Mouse (Mus musculus): ENCODE results near the gene Atr. TPM values are rescaled to one million over a fixed set of nuclear protein-coding genes. Genes with fewer than 3 reads are reported as not detected.

The Atr gene
- polyA plus RNA-seq, 1 experiment from 2014 or later, result 22.4 TPM

GRCm38 (mm10) chr9:95845711-95846110 lies 11.7 kb upstream of the Atr start:
- no peak overlapping the region for H3K27ac ChIP-seq
- no peak for DNase-seq (ENCODE audit: extremely low spot score, low spot score)
- H3K4me1 ChIP-seq, result peaks cover 24% of the 10 kb centered on the region
- H3K27me3 ChIP-seq (ENCODE audit: poor library complexity, severe bottlenecking), result peaks cover 39% of the 10 kb centered on the region
- peak overlapping the region; percentile 74 for H3K4me3 ChIP-seq
- WGBS, result 64% methylated on average over 4 of the region's 4 CpGs
- H3K9me3 ChIP-seq, result no peaks in the 10 kb centered on the region
- no peaks in the 10 kb centered on the region for H3K36me3 ChIP-seq (replicated peaks)

DNA sequence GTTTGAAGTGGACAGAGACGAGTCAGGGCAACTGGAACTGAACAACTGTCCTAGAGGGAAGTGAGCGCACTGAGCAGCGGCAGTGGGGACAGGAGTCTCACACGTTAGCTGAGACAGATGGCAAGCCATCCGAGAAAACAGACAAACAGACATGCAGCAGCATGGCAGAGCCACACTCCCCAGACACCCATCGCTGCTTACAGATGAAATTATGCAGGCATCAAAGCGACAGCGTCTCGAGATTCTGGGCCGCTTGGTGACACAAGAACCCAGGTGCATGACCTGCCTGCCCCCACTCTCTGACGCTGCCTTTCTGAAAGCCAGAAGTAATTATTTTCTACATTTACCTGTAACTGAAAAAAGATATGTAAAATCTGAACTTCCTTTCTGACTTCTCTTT lies 5.7 kb upstream of the Atr start:
- Histone ChIP-seq H3K4me3 (no peak overlapping the region), H3K36me3 (replicated peaks) (no peaks in the 10 kb centered on the region), H3K4me1 (no peaks in the 10 kb centered on the region), H3K27ac (no peak overlapping the region), H3K9me3 (no peaks in the 10 kb centered on the region), H3K27me3 (ENCODE audit: poor library complexity, severe bottlenecking) (0 out of 2 replicates have a peak, but pooled peaks cover 1% of the 10 kb centered on the region)
- DNase-seq (ENCODE audit: extremely low spot score, low spot score), result no peak
- WGBS, result 88% methylated on average over 11 of the region's 11 CpGs

DNA sequence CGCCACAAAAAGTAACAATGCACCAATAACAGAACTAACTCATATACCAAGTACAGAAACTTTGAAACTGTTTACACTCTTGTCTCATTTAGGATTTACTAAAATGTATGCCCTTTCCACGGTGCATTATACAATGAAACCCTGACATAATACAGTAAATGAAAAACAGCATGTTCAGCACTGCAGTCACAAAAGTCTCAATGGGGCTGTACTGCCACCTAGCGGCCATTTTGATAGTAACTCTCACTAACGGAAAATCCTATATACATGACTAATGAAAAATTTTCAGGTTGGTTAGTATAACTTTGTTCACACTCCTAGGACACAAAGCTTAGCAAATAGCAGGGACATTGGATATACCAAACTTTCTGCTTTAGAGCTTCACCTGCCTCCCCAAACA lies 4.5 kb upstream of the Atr start:
- Histone ChIP-seq H3K9me3 (no peaks in the 10 kb centered on the region), H3K36me3 (replicated peaks) (no peaks in the 10 kb centered on the region), H3K4me1 (peaks cover 4% of the 10 kb centered on the region), H3K27ac (no peak overlapping the region), H3K27me3 (ENCODE audit: poor library complexity, severe bottlenecking) (no peaks in the 10 kb centered on the region), H3K4me3 (no peak overlapping the region)
- 28% methylated on average over 4 of the region's 4 CpGs for WGBS
- peak; percentile 75 for DNase-seq (ENCODE audit: extremely low spot score, low spot score)

- WGBS, result 81% methylated on average over 2 of the region's 2 CpGs
- no peak for DNase-seq (ENCODE audit: extremely low spot score, low spot score)
- no peaks in the 10 kb centered on the region for H3K36me3 ChIP-seq (replicated peaks)
- H3K27ac ChIP-seq, result no peak overlapping the region
- no peaks in the 10 kb centered on the region for H3K9me3 ChIP-seq
- H3K4me3 ChIP-seq, result no peak overlapping the region
- H3K27me3 ChIP-seq (ENCODE audit: poor library complexity, severe bottlenecking), result no peaks in the 10 kb centered on the region
- peaks cover 11% of the 10 kb centered on the region for H3K4me1 ChIP-seq
Measured at GRCm38 (mm10) chr9:95854891-95855290, 2.5 kb upstream of the Atr start.

DNA sequence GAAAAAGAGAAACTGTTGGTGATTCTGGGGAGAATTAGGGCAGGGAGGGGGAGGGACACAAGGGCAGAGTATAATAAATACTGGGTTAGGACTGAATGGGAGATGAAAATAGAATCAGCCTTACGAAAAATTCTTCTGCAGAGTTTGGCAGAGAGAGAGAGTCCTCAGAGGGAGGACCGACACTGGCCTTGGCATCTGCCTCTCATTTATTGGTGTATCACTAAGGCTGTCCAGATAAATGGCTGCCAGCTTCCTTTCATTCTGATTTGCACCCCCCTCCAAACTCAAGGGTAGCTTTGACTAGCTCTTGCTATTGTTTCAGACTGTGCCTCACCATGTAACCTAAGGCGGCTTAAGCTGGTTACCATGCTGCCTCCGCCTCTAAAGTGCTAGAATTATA lies 1.4 kb upstream of the Atr start:
- H3K36me3 ChIP-seq (replicated peaks), result no peaks in the 10 kb centered on the region
- no peaks in the 10 kb centered on the region for H3K27me3 ChIP-seq (ENCODE audit: poor library complexity, severe bottlenecking)
- DNase-seq (ENCODE audit: extremely low spot score, low spot score), result no peak
- 91% methylated on average over 4 of the region's 4 CpGs for WGBS
- no peak overlapping the region for H3K27ac ChIP-seq
- peaks cover 11% of the 10 kb centered on the region for H3K4me1 ChIP-seq
- H3K9me3 ChIP-seq, result no peaks in the 10 kb centered on the region
- H3K4me3 ChIP-seq, result no peak overlapping the region

GRCm38 (mm10) chr9:95858027-95858570 lies 702 bp downstream of the Atr start:
- WGBS, result under 1% methylated on average over 31 of the region's 31 CpGs
- peaks cover 15% of the 10 kb centered on the region for H3K36me3 ChIP-seq (replicated peaks)

DNA sequence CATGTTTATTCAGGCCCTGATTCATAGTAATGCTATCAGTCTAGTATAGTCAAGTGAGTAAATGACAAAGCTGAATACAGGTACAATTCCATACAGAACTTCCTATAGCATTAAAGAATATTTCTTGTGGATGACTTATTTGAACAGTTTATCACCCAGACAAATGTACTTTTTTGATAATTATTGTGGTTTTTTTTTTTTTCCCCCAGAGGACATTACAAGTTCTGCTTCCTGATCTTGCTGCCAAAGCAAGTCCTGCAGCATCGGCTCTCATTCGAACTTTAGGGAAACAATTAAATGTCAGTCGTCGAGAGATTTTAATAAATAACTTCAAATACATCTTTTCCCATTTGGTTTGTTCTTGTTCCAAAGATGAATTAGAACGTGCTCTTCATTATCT lies 20.8 kb downstream of the Atr start:
- Histone ChIP-seq H3K27me3 (ENCODE audit: poor library complexity, severe bottlenecking) (no peaks in the 10 kb centered on the region), H3K27ac (no peak overlapping the region), H3K4me1 (no peaks in the 10 kb centered on the region), H3K9me3 (no peaks in the 10 kb centered on the region), H3K4me3 (no peak overlapping the region), H3K36me3 (replicated peaks) (peaks cover 67% of the 10 kb centered on the region)
- 95% methylated on average over 5 of the region's 5 CpGs for WGBS
- no peak for DNase-seq (ENCODE audit: extremely low spot score, low spot score)

More at GRCm38 (mm10) chr9:95858027-95858570, 702 bp downstream of the Atr start:
- Histone ChIP-seq H3K27ac (peak overlapping the region; percentile 95), H3K9me3 (no peaks in the 10 kb centered on the region), H3K4me3 (peak overlapping the region; percentile 91), H3K27me3 (ENCODE audit: poor library complexity, severe bottlenecking) (no peaks in the 10 kb centered on the region), H3K4me1 (peaks cover 11% of the 10 kb centered on the region)
- DNase-seq (ENCODE audit: extremely low spot score, low spot score), result peak; percentile 67

DNA sequence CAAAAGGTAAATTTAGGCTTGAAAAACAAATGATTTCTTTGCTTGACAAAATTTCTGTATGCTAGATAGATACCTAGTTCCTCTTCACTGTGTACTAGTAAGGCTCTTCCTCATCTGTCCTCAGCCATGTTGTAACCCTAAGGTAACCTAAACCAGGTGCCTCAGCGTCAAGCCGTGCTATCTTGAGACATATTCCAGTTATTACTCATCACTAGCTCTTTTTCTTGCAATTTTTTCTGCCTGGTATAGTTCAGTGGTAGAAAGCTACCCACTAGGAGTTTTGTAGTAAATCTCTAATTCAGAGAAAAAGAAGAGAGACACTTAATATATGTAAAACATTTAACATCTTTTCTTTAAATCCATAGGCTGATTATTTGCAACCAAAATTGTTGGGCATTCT lies 25.4 kb downstream of the Atr start:
- Histone ChIP-seq H3K27ac (no peak overlapping the region), H3K4me3 (no peak overlapping the region), H3K36me3 (replicated peaks) (peaks cover 73% of the 10 kb centered on the region), H3K4me1 (no peaks in the 10 kb centered on the region), H3K9me3 (no peaks in the 10 kb centered on the region), H3K27me3 (ENCODE audit: poor library complexity, severe bottlenecking) (no peaks in the 10 kb centered on the region)
- 94% methylated on average over 2 of the region's 2 CpGs for WGBS
- DNase-seq (ENCODE audit: extremely low spot score, low spot score), result no peak

DNA sequence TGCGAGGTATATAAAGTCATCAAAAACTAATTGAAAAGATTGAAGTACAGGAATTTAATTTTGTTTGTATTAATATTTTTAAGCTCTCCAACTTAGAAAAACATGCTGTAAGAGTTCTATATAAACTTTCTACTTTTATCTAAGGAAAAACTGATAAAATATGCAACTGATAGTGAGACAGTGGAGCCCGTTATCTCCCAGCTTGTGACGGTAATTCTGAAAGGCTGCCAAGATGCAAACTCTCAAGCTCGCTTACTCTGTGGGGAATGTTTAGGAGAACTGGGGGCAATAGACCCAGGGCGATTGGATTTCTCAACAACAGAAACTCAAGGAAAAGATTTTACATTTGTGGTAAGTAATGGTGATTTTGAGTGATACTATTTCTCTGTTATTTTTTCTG lies 40.0 kb downstream of the Atr start:
- no peak overlapping the region for H3K27ac ChIP-seq
- no peaks in the 10 kb centered on the region for H3K4me1 ChIP-seq
- H3K9me3 ChIP-seq, result no peaks in the 10 kb centered on the region
- H3K36me3 ChIP-seq (replicated peaks), result peaks cover 81% of the 10 kb centered on the region
- no peaks in the 10 kb centered on the region for H3K27me3 ChIP-seq (ENCODE audit: poor library complexity, severe bottlenecking)
- WGBS, result 90% methylated on average over 5 of the region's 5 CpGs
- no peak for DNase-seq (ENCODE audit: extremely low spot score, low spot score)
- no peak overlapping the region for H3K4me3 ChIP-seq

- Histone ChIP-seq H3K27me3 (ENCODE audit: poor library complexity, severe bottlenecking) (no peaks in the 10 kb centered on the region), H3K9me3 (no peaks in the 10 kb centered on the region), H3K4me3 (no peak overlapping the region), H3K36me3 (replicated peaks) (peaks cover 38% of the 10 kb centered on the region), H3K4me1 (no peaks in the 10 kb centered on the region), H3K27ac (no peak overlapping the region)
- DNase-seq (ENCODE audit: extremely low spot score, low spot score), result no peak
Measured at GRCm38 (mm10) chr9:95932855-95933254, 75.5 kb downstream of the Atr start.

DNA sequence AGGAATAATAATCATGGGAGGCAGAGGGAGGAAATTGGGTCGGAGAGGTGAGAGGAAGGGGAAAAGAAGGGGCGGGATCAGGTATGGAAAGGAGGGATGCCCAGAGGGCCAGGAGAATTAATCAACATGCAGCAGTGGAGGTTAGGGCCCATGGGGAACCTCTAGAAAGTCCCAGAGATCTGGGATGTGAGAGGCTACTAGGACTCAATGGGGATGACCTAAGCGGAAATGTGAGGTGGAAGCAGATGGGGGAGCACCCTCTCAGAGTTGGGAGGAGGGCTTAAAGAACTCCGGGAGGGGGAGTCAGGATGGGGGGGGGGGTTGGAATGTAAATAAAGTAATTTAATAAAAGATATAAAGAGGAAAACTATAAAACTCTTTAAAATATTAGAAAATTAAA lies 96.3 kb downstream of the Atr start:
- DNase-seq (ENCODE audit: extremely low spot score, low spot score), result no peak
- H3K36me3 ChIP-seq (replicated peaks), result peaks cover 29% of the 10 kb centered on the region
- H3K4me3 ChIP-seq, result peak overlapping the region; percentile 98
- no peak overlapping the region for H3K27ac ChIP-seq
- H3K9me3 ChIP-seq, result no peaks in the 10 kb centered on the region
- WGBS, result 74% methylated on average over 4 of the region's 4 CpGs
- peaks cover 20% of the 10 kb centered on the region for H3K4me1 ChIP-seq
- H3K27me3 ChIP-seq (ENCODE audit: poor library complexity, severe bottlenecking), result no peaks in the 10 kb centered on the region

DNA sequence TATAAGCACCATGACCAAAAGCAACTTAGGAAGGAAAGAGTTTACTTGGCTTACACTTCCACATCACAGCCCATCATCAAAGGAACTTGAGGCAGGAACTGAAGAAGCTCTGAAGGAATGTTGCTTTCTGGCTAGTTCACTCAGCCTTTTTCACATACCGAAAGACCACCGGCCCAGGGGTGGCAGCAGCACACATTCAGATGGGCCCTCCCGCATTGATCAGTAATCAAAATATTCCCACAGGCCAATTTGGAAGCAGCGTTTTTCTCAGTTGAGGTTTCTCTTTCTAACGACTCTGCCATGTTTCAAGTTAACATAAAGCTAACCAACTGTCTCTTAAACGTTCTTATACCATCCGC lies 96.8 kb downstream of the Atr start:
- under 1% methylated on average over 7 of the region's 7 CpGs for WGBS
- DNase-seq (ENCODE audit: extremely low spot score, low spot score), result peak; percentile 58

DNA sequence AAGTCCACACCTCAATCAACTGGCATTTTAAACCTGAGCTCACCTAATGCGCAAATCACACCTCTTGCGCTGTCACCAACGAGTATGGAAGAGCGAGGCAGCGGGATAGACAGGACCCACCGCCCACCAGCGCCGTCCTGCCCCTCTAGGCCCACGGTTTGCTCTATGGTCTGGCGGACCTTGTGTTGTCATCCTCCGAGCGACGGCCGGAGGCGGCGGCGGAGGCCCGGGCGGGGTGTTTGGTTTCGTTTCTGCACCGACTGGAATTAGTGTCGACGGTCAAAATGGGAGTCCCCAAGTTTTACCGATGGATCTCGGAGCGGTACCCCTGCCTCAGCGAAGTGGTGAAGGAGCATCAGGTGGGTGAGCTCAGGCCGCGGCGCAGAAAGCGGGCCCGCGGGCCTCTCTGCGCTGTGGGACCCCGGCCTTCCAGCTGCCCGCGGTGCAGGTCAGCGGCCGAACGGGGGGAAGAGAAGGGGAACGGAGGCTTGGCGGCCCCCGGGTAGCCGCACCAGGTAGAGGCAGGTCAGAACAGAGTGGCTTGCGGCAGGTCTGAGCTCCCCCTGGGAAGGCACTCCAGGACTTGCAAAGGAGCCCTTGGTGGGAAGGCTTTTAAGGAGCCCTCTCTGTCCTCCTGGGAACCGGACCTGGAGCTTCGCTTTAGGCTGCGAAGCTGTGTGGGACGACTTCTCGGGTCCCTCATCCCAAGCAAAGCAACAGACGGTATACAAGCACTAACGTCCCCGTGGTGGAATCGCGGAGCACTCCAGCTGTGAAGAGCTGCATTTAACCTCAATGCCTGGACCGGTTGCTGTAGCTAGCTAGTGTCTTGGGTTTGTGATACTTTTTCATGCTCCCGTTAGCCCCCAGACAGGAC lies 97.4 kb downstream of the Atr start, which contains the start of gene Xrn1:
TSS of gene Xrn1 (plus strand) at position 176 of the 877 bp plus-strand sequence.
- peaks cover 20% of the 10 kb centered on the region for H3K4me1 ChIP-seq
- H3K9me3 ChIP-seq, result no peaks in the 10 kb centered on the region
- H3K4me3 ChIP-seq, result peak within 1 kb of the TSS; percentile 98
- peaks cover 35% of the 10 kb centered on the region for H3K36me3 ChIP-seq (replicated peaks)
- DNase-seq (ENCODE audit: extremely low spot score, low spot score), result peak; percentile 87
- peak within 1 kb of the TSS; percentile 96 for H3K27ac ChIP-seq
- under 1% methylated on average over 57 of the region's 57 CpGs for WGBS
- H3K27me3 ChIP-seq (ENCODE audit: poor library complexity, severe bottlenecking), result no peaks in the 10 kb centered on the region

More for the DNA sequence above, 96.8 kb downstream of the Atr start:
- Histone ChIP-seq H3K4me1 (peaks cover 20% of the 10 kb centered on the region), H3K27me3 (ENCODE audit: poor library complexity, severe bottlenecking) (no peaks in the 10 kb centered on the region), H3K36me3 (replicated peaks) (peaks cover 33% of the 10 kb centered on the region), H3K4me3 (peak overlapping the region; percentile 98), H3K9me3 (no peaks in the 10 kb centered on the region), H3K27ac (peak overlapping the region; percentile 96)
